Mouse (Mus musculus) hindbrain, postnatal 0 days (tissue): ENCODE measurements at regions not wholly inside any gene's neighbourhood (a gene's known extent, or its start where the extent isn't known, plus 50 kb on each side); places are given as distances from the start of the nearest gene placed in this dataset.
A peak's percentile ranks its signal among the peaks of the same experiment; 100 is the strongest.

Experiments used
- ATAC-seq: fragments of 200-750 bp; cut with Nextera tagmentation; 2 replicates; pipeline ENCODE4 v1.8.0; 2017; ENCODE audit warnings: mild to moderate bottlenecking, moderate TSS enrichment, moderate library complexity
- DNase-seq: peaks from one replicate; pipeline ENCODE4 v3.0.0-alpha.2; 2015; ENCODE audit warnings: low spot score
- H3K27ac ChIP-seq: fragments of 300-500 bp; sonication (generic); 2 replicates; pipeline ENCODE4 v1.5.1; 2014; ENCODE audit warnings: mild to moderate bottlenecking
- H3K27me3 ChIP-seq: fragments of 300-500 bp; sonication (generic); 2 replicates; pipeline ENCODE4 v1.6.1; 2014; ENCODE audit warnings: low read length, mixed read lengths; ENCODE audit not compliant: insufficient read depth
- H3K36me3 ChIP-seq: fragments of 300-500 bp; sonication (generic); 2 replicates; pipeline ENCODE4 v1.6.1; 2014; ENCODE audit warnings: low read length, mixed read lengths; ENCODE audit not compliant: insufficient read depth
- H3K4me1 ChIP-seq: fragments of 300-500 bp; sonication (generic); 2 replicates; pipeline ENCODE4 v1.6.1; 2014; ENCODE audit warnings: antibody characterized with exemption, low read length, mixed read lengths; ENCODE audit not compliant: insufficient read depth
- H3K4me2 ChIP-seq: fragments of 300-500 bp; sonication (generic); 2 replicates; pipeline ENCODE4 v1.6.1; 2014; ENCODE audit warnings: low read depth, mild to moderate bottlenecking, low read length, moderate library complexity, mixed read lengths
- H3K4me3 ChIP-seq: fragments of 300-500 bp; sonication (generic); 2 replicates; pipeline ENCODE4 v1.5.1; 2014; ENCODE audit warnings: low read length
- H3K9ac ChIP-seq: fragments of 300-500 bp; sonication (generic); replicated peaks from 2 replicates; pipeline ENCODE4 v1.6.1; 2014; ENCODE audit warnings: mild to moderate bottlenecking, low read length, moderate library complexity, mixed read lengths
- H3K9me3 ChIP-seq: fragments of 300-500 bp; sonication (generic); 2 replicates; pipeline ENCODE4 v1.6.1; 2016; ENCODE audit warnings: low read length, mixed read lengths
- CTCF ChIP-seq: IDR thresholded peaks from 2 replicates; pipeline ENCODE4 v1.5.1; 2016; ENCODE audit warnings: antibody characterized with exemption, control low read depth, low read depth
- WGBS: fragments of 180-500 bp; shearing (Covaris S2); extraction: QIAGEN DNeasy Blood & Tissue Kit; methylation state at CpG from one replicate; pipeline ENCODE4 v1.1.7; 2014; 5-methylcytosine and 5-hydroxymethylcytosine counted together

- TF ChIP-seq CTCF = no peak
- Histone ChIP-seq H3K27ac (no peak overlapping the region), H3K27me3 (no peaks in the 10 kb centered on the region), H3K9ac (no peak overlapping the region), H3K4me2 (no peak overlapping the region), H3K4me3 (no peak overlapping the region), H3K4me1 (no peaks in the 10 kb centered on the region), H3K9me3 (no peaks in the 10 kb centered on the region), H3K36me3 (no peaks in the 10 kb centered on the region)
- ATAC-seq (no peak), DNase-seq (no peak)
- whole genome bisulfite sequencing = 91% methylated on average over 8 of the region's 8 CpGs
Observed at GRCm38 (mm10) chr4:150800774-150801173, 52.9 kb upstream of the Errfi1 start.

- Histone ChIP-seq H3K27me3 (no peaks in the 10 kb centered on the region), H3K4me3 (no peak overlapping the region), H3K9me3 (no peaks in the 10 kb centered on the region), H3K27ac (no peak overlapping the region), H3K36me3 (no peaks in the 10 kb centered on the region), H3K9ac (no peak overlapping the region), H3K4me2 (no peak overlapping the region), H3K4me1 (peaks cover 4% of the 10 kb centered on the region; the same call in 1 of the 2 replicates)
- WGBS = 75% methylated on average over 22 of the region's 22 CpGs
- DNase-seq = no peak
- ATAC-seq = no peak
- TF ChIP-seq CTCF = no peak
Observed at GRCm38 (mm10) chr4:150799550-150800398, 53.9 kb upstream of the Errfi1 start.

GRCm38 (mm10) chr4:150798783-150799530 lies 54.8 kb upstream of the Errfi1 start:
- no peak for TF ChIP-seq CTCF
- H3K4me1 ChIP-seq = peaks cover 4% of the 10 kb centered on the region
- ATAC-seq = no peak
- no peak overlapping the region for H3K27ac ChIP-seq
- H3K9me3 ChIP-seq = no peaks in the 10 kb centered on the region
- H3K4me2 ChIP-seq = no peak overlapping the region
- DNase-seq = peak; percentile 17
- no peaks in the 10 kb centered on the region for H3K27me3 ChIP-seq
- H3K36me3 ChIP-seq = no peaks in the 10 kb centered on the region
- no peak overlapping the region for H3K4me3 ChIP-seq
- 33% methylated on average over 13 of the region's 13 CpGs for WGBS
- no peak overlapping the region for H3K9ac ChIP-seq

GRCm38 (mm10) chr4:150798281-150798680 lies 55.4 kb upstream of the Errfi1 start:
- no peak overlapping the region for H3K9ac ChIP-seq

DNA sequence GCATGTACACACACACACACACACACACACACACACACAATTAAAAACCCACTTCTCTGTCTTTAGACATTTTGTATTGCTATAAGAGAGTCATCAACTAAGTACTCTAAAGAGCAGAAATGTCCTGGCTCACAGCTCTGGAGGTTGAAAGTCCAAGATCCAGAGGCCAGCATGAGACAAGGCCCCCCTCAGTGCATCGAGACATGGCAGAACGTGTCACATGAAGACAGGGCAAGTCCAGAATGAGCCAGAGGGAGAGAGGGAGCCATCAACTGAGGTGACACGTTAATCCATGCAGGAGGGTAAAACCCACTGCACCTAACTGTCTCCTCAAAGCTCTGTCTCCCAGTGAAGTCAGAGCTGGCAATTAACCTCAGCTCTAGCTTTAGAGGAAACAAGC lies 56.7 kb upstream of the Errfi1 start:
- no peak for TF ChIP-seq CTCF
- Histone ChIP-seq H3K4me3 (no peak overlapping the region), H3K36me3 (no peaks in the 10 kb centered on the region), H3K9me3 (no peaks in the 10 kb centered on the region), H3K4me2 (no peak overlapping the region), H3K9ac (no peak overlapping the region), H3K27ac (no peak overlapping the region), H3K27me3 (no peaks in the 10 kb centered on the region), H3K4me1 (peaks cover 4% of the 10 kb centered on the region)
- WGBS = 84% methylated on average over 3 of the region's 3 CpGs
- ATAC-seq (no peak), DNase-seq (no peak)

More at GRCm38 (mm10) chr4:150798281-150798680, 55.4 kb upstream of the Errfi1 start:
- no peak overlapping the region for H3K4me3 ChIP-seq
- no peak overlapping the region for H3K4me2 ChIP-seq
- H3K4me1 ChIP-seq = peaks cover 4% of the 10 kb centered on the region
- no peaks in the 10 kb centered on the region for H3K9me3 ChIP-seq
- WGBS = 91% methylated on average over 8 of the region's 8 CpGs
- DNase-seq = no peak
- no peak overlapping the region for H3K27ac ChIP-seq
- no peak for ATAC-seq
- TF ChIP-seq CTCF = no peak
- H3K27me3 ChIP-seq = no peaks in the 10 kb centered on the region
- no peaks in the 10 kb centered on the region for H3K36me3 ChIP-seq

GRCm38 (mm10) chr4:150794878-150795277 lies 58.8 kb upstream of the Errfi1 start:
- ATAC-seq = peak; percentile 58
- H3K9ac ChIP-seq = no peak overlapping the region; the same call in 1 of the 2 replicates
- DNase-seq = peak; percentile 32

More at GRCm38 (mm10) chr4:150794878-150795277, 58.8 kb upstream of the Errfi1 start:
- H3K4me2 ChIP-seq = no peak overlapping the region
- no peak for TF ChIP-seq CTCF
- H3K9me3 ChIP-seq = no peaks in the 10 kb centered on the region
- WGBS = 44% methylated on average over 5 of the region's 5 CpGs
- no peaks in the 10 kb centered on the region for H3K36me3 ChIP-seq
- no peak overlapping the region for H3K4me3 ChIP-seq
- H3K4me1 ChIP-seq = peaks cover 4% of the 10 kb centered on the region
- H3K27ac ChIP-seq = peak overlapping the region; percentile 62
- no peaks in the 10 kb centered on the region for H3K27me3 ChIP-seq
